Mouse (Mus musculus) CH12F3 (cell line): Measurements from ENCODE around the gene Anpep.

ENCODE experiments used
- in situ Hi-C: fragments of 300-500 bp; cut with MboI; formaldehyde crosslinking; loops from 2 replicates; pipeline ENCODE4 v1.14.3; 2020; ENCODE audit warnings: low sequenced_read_pairs

Gene Anpep

DNA sequence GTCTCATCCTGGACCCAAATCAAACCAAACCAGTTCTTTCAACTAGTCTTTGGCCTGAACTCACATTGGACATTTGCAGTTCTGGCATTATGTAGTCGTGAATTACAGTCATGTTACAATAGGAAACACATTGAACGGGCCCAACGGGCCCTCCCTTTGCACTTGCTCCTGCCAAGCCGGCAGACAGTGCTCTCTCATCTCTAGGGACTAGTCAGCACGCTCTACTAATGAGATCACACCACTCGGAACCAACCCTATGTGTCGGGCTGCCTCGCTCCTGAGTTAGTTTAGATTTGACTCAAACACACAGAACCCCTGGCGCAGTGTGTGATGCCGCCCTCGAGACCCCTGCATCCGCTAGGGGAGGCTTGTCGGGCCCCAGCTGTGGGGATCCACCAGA is 7.0 kb upstream of the Anpep start:
- in situ Hi-C loops, result no loop called here

DNA sequence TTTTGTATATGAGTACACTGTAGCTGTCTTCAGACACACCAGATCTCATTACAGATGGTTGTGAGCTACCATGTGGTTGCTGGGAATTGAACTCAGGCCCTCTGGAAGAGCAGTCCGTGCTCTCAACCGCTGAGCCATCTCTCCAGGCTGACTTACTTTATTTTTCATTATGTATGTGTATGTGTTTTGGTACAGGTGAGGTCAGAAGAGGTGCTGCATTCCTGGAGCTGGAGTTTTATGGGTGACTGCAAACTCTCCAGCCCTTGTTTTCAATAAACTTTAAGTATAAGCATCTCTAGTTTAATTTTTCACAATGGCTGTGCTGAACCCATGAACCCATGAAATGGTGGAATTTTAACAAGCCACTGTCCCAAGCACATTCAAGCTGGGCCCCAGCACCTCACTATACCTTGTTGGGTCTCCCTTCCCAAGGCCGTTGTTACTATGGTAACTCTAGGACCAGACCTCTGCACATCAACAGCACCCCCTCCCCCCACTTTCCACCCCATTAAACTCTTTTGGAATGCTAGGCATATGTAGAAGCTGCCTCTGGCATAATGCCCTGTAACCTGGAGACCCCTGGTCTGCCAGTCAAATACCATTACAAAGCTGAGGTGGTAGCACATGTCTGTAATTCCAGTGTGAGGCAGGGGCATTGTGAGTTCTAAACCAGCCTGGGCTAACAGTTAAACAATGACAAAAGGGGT is 5.6 kb upstream of the Anpep start:
- in situ Hi-C loops, result no loop called here

DNA sequence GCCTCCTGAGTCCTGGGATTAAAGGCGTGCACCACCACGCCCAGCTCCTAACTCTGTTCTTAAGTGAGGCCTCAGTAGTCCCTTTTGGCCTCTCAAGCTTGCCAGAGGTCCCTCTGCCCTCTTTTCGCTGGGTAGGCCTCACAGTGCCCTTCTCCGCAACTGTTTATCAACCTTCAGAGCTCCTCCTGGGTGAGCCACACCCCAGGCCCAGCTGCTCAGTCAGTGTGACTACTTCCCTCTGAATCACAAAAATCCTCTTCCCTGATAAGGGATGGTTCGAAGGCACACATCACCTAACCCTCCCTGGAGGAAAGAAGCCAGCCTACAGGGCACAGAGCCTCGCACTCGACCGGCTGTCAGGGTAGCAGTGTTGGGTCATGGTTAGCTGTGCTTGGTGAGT is 935 bp upstream of the Anpep start:
- in situ Hi-C loops, result no loop called here

DNA sequence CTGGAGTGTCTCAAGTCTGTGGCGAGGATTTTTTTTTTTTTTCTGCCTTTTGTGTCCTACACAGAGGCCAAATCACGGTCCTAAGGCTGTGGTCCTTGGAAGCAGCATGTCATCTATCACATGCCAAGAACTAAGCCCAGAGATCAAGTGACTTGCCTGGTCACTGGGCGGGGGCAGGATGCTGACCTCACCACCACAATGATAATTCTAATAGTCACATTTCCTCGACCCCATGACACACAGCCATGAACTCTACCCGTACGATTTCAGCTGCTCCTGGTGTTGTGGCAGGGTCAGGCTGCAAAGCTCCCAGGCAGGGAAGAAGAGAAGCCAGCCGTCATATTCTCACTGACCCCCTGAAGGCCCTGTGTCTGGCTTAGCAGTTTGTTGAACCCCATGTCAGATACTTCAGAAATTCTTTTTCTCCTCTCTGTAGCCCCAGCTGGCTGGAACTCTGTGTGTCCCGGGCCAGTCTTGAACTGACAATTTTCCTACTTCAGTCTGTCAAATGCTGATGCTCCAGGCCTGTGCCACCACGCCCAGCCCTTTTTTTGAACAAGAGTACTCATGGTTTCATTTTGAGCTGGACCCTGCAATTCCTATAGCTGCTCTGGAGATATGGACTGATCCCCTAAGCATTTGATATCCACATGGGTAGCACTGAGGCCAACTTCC is 1.8 kb downstream of the Anpep start:
- in situ Hi-C loops, result no loop called here

DNA sequence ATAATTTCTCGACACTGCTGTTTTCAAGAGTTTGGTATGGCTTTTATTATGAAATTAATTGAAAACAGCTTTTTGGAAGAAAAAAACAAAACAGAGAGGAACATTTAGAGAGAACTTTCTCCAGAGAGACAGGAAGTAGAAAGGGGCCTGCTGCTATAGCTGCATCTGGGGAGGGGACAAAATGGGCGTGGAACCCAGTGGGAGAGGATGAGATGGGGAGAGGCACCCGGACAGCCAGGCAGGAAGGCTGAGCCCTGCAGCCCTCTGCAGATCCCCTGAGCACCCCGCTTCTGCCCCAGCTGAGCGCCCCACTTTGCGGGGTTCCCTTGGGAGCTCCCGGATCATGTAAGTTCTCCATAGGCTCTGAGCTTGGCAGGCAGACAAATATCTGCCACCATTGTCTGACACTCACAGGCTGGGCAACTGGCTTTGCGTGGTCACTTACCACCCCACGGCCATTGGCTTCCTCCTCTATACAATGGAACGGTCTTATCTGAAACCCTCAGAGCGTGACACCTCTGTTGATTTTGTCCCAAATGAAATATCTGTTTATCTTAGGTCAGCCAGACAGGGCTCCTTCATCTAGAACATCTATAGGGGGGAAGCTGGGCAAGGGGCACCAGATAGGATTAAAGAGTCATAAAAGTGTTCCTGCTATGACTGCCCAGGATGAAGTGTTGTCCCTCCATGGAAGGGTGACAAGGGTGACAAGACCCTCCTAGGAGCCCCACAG is 2.5 kb downstream of the Anpep start:
- in situ Hi-C loops, result no loop called here

DNA sequence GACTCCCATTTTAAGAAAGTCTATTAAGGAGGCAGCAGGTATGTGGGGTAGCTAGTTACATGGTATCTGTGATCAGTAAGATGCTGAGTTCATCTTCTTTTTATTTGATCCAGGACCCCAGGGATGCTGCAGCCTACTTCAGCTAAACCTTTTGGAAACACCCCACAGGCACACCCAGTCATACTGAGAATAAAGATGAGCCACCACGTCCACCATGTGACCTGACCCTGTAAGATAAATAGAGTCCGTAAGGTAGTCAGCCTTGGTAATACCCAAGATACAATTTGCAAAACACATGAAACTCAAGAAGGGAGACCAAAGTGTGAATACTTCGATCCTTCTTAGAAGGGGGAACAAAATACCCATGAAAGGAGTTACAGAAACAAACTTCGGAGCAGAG is 4.6 kb downstream of the Anpep start:
- in situ Hi-C loops, result no loop called here

DNA sequence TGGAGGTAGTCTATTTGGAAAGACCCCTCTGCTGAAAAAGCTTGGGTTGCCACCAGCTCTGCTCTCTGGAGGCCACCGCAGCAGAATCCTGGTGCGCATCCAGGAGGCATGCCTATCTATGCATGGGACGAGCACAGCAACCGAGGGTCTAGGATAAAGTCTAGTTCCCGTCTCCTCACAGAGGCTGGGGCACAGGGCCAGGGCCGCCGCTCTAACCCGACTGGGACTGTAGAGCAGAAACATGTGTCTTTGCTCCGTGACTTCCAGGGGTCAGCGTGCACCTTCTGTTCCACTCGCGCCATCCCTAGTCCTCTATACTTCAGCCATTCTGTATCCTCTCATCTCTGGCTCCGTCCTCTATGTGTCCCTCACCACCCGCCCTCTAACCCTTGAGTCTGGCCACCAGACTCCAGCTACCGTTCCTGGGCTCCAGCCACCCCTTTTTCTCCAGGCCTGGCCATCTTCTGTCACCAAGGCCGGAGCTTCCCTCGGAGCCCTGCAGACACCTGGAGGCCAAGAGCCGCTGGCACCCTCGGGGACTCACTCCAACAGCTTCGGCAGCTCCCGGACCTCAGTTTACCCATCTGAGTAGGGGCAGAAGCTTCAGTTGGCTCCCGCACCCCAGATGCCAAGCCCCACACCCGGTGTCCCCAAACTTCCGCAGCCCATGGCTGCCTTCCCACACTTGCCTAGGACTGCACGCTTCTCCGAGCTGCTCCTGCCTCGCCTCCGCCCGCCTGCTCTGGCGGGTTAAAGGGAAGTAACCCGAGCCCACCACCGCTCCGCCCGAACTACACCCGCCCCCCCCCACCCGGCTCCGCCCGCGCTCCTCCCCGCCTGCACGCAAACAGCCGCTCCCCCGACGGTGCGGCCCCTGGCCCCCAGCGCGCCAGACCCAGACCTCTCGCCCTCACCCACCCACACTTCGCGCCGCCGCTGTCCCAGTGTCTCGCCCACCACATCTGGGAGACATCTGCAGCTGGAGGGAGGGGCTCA is 13.1 kb downstream of the Anpep start:
- in situ Hi-C loops, result no loop called here

DNA sequence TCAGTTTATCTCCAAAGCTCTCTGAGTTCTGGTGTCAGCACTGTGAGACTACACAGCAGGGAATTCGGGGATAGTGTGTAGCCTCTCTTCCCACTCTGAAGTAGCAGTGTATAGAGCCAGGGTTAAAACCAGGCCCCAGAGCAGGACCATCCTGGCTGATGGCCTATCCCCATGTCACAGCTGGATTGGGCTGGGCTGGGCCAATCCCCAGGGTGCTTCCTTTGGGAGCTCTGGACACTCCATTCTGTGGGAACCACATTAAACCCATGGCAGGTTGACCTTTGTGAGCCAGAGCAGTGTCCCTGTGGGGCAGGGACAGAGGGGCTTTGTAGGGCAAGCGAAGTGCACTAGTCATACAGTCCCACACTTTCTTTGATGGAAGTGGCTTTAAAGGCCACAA is 14.5 kb downstream of the Anpep start:
- in situ Hi-C loops, result no loop called here

DNA sequence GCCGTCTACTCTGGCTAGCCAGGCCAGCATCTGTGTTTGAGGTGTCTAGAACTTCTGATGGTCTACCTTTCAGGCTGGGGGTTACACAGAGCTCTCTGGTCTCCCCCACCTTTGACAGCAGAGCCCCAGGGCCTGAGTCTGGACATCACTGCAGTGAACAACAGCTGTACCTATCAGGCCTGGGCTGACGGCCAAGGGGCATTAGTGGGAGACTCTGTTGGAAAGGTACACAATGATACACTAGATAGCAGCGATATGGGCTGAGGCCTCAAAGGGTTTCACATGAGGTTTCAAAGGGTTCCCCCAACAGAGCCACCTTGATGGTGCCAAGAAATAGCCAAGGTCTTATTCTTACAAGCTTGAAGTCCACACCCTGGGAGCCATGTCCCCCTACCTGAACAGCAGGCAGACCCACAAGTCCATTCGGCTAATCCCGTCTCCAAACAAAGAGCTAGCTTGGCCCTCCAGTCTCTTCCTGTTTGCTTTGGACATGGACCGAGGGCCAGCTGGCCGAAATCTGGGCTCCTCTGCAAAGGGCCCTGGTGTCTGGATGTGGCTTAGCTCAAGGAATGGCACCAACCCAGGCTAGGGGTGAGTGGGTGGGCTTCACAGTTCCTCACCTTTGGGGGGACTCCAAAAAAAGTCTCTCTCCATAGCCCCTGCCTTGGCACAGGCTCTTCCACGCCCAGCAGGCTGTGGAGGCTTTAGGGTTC is 16.6 kb downstream of the Anpep start:
- in situ Hi-C loops, result no loop called here

DNA sequence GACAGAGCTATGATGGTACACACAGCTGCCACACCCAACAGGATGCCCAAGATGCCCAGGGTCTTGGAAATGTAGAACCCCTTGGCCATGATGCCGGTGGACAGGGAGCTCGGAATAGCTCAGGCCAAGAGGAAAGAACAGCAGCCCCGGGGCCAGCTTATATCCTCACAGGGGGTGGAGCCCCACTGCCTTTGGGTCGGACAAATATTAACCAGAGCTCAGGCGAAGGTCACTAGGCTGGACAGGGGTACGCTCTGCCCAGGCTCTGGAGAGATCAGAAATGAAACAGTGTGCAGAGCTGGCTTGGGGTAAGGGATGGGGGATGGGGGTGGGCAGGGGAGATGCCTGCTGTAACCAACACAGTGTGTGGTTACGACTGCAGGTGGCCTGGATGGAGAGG is 18.7 kb downstream of the Anpep start:
- in situ Hi-C loops, result no loop called here

DNA sequence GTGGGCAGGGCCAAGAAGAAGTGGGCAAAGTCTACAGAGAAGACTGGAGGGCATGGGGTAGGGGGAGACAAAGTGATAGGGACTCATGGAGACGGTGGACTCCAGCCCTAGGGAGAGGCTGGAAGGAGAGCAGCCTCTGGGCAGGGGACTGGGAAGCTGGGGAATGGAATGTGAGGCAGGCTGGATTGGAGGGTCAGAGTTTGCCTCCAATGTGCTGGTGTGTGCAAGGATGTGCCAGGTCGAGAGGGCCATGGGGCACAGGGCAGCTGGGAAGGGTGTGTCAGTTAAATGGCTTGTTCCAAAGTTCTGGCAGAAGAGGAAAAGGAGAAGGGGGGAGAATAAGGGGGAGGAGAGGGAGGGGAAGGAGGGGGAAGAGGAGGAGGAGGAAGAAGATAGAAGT is 23.6 kb downstream of the Anpep start:
- in situ Hi-C loops, result no loop called here

DNA sequence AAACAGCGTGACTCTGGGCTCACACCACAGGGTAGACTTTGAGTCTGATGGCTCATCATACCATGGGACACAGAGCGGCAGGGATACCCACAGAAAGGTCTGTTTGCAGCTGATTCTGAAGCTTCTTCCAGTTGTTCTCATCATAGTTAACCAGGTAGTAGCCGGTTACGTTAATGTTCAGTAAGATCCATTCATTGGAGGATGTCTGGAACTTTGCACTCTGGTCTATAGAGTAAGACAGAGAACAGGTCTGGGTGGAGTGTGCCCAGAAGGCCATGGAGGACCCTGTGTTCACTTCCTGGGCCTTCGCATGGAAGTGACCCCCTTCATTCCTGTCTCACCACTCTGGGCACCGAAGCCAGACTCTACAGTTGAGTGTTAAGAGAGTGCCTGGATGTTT is 25.7 kb downstream of the Anpep start:
- in situ Hi-C loops, result no loop called here

DNA sequence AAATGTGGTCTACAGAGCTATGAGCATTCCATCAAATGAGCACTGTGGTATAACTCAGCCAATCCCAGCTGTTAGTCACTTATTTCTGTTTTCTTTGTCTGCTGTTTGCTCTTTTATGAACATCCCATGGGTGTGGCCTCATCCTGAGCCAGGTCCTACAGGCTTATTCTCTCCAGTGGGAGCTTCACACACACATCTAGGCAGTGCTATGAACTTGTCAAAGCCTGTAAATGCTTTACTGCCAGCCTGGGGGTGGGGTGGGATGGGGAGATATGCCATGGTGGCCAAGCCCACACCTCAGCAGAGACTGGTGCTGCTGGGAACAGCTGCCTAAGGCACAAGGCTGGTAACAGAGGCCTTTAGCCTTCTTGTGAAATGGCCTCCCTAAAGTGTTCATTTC is 27.9 kb downstream of the Anpep start:
- in situ Hi-C loops, result no loop called here

DNA sequence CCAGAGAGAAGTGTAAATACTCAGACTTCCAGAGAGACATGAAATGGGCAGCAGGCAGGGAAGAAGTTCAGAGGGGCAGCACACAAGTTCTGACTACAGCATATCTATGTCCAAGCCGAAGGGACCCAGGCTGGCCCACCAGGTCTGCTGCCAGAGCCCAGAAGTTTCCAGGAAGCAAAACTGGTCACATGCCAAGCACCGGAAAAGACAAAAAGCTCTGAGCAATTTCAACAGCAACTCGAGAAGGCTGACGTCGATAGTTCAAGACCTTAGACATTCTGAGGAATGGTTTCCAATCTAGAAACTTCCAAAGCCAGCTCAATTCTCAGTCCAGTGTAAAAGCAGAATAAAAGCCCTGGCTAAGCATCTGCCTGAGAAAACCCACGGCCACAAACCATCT is 29.3 kb downstream of the Anpep start:
- in situ Hi-C loops, result no loop called here

DNA sequence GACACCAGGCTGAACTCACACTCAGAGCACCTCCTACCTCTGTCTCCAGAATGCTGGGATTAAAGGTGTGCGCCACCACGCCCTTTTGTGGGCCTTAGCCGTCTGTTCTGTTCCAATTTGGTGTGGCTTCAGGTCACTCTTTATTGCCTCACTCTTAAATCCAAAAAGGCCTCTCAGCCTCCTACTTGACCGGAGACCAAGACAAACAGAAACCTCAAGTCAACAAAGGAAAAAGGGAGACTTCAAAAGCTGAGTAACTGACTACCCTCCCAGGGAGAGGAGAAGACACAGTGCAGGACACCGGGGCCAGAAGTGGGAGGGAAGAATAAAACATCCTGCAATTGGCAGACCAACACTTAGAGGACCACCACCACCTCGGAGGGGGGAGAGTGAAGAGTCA is 29.7 kb downstream of the Anpep start:
- in situ Hi-C loops, result no loop called here

DNA sequence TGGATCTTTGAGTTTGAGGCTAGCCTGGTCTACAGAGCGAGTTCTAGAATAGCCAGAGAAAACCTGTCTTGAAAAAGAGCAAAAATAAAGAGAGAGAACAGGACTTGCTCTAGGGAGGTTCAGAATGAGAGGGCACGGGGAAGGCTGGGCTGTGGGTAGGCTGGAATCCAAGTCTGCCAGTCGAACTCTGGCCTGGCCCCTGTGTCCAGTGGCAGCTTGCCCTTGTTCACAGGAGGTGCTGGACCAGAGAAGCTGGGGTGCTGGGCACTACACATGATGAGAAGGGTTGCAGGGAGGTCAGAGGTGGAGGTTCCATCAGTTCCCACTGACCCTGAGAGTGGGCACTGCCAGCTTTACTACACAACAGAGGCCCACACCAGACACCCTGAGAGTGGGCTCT is 32.5 kb downstream of the Anpep start:
- in situ Hi-C loops, result no loop called here

DNA sequence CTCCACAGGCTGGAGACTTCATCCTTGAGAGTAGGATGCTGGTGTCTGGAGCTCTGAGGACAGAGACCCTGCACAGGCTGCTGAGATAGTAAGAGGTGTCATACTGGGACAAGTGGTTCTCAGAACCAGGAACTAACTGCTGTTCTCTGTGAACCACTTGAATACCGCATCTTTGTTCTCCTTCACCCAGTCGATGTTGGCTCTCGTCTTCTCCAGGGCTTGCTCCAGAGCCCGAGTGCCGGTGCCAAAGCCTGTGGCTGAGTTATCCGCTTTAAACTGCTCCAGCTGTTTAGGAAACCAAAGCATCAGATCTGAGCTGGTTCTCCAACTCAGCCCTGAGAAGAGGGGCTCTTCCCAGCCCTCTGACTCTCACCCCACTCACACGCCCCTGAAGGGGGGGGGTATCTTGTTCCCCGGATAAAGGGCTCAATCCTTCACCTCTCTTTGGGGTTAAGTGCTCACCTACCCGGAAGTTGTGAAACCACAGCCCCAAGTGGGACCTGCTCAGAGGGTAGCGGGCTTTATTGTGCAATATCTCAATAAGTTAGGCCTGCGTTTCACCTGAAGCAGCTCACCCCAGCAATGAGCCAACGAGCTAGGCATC is 38.7 kb downstream of the Anpep start:
- in situ Hi-C loops, result no loop called here

DNA sequence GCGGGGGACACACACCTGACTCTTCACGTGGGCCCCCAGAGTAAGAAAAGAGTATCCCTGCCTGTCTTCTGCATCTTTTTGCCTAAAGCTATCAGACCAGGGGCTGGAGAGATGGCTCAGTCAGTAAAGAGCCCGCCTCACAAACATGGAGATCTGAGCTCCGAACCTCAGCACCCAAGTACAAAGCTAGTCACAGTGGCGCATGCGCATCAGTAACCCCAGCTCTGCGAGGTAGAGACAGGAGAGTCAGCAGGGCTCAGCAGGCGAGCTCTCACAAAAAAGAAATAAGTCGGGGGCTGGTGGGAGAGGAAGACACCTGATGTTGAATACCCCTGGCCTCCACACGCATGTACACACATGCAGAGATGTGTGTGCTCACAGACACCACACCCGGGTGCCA is 40.9 kb downstream of the Anpep start:
- in situ Hi-C loops, result no loop called here

DNA sequence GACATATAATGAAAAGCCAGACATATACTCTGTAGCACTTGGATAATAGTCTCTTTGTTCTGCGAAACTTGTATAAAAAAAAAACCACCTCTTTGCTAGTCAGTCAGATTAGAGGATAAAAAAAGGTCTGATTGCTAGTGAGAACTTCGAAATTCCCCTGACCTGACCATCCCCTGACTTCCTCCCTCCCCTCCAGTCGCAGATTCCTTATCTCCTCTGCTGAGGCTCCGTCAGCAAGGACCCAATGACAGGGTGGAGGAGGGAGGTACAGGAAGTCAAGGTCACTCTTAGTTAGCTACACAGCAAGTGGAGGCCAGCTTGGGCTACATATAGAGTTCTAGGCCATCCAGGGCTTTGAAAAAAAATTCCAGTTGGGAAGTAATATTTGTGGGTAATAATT is 41.3 kb downstream of the Anpep start:
- in situ Hi-C loops, result no loop called here

DNA sequence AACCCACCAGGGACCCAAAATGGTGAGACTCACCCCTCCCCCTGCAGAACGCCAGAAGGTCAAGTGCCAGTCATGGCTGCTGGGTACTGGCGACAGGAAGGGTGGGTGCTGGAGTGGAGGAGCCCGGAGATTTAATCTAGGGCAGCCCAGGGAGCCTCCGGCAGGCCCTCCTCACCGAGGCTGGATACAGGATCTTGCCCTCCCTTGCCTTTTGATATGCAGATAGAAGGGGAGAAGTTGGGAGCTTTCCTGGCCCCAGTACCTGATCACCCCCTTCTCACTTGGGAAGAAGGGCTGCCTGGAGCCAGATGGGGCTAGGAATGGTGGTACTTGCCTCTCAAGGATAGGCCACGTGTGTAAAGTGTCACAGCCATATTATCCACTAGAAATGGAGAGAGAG is 42.5 kb downstream of the Anpep start:
- in situ Hi-C loops, result no loop called here
